Mouse (Mus musculus) gastrocnemius, postnatal 10 days (tissue): Measurements from ENCODE around the gene Prr5l. TPM values are rescaled to one million over a fixed set of nuclear protein-coding genes. Genes with fewer than 3 reads are reported as not detected.

ENCODE experiments used
- total RNA-seq, 2 experiments: library from RNA; stranded (reverse); gene quantifications; 2 replicates each; pipeline ENCODE4 v1.2.3; 2021

Gene Prr5l
- total RNA-seq, 2 experiments from 2014 or later, result 2.2 to 4.9 TPM

Other genes starting within 250 kb of the Prr5l start
- under 1 TPM; 0.16 to 0.61 TPM for gene Rag1, start 233.5 kb downstream of the Prr5l start, total RNA-seq
- gene B230118H07Rik, start 233.5 kb downstream of the Prr5l start, total RNA-seq, result 10 to 100 TPM; 50.4 to 50.8 TPM
- gene Traf6, start 204.6 kb downstream of the Prr5l start, total RNA-seq, result 10 to 100 TPM; 11.5 to 12.1 TPM
- 10 to 100 TPM; 34.5 to 36.4 TPM for gene Commd9, start 3.2 kb upstream of the Prr5l start, total RNA-seq